Mouse (Mus musculus) CH12.LX (cell line): Measurements from ENCODE around the gene Tspan8. TPM values are rescaled to one million over a fixed set of nuclear protein-coding genes. Genes with fewer than 3 reads are reported as not detected.
A peak's percentile ranks its signal among the peaks of the same experiment; 100 is the strongest.

Experiments
- DNase-seq: peaks from one replicate; pipeline ENCODE4 v3.0.0-alpha.2; 2013; ENCODE audit errors: extremely low read depth
- H3K27ac ChIP-seq: 2 replicates; pipeline ENCODE4 v1.5.1; 2012; ENCODE audit warnings: low read depth, mild to moderate bottlenecking, control low read depth, moderate library complexity; ENCODE audit not compliant: insufficient read depth
- H3K27me3 ChIP-seq: replicated peaks from 2 replicates; pipeline ENCODE3; 2012; ENCODE audit warnings: inconsistent platforms
- H3K36me3 ChIP-seq, 2 experiments: replicated peaks in 1 of 2; 2 replicates each; pipeline versions ENCODE3 to v1.6.1; 2012; ENCODE audit warnings: inconsistent platforms in 1 of 2, low read length in 1 of 2, mild to moderate bottlenecking in 1 of 2, mixed read lengths in 1 of 2, moderate library complexity in 1 of 2; ENCODE audit not compliant: control insufficient read depth in 1 of 2, insufficient read depth in 1 of 2
- H3K4me1 ChIP-seq, 2 experiments: 2 replicates each; pipeline ENCODE4 v1.6.1; 2012; ENCODE audit warnings: inconsistent platforms in 1 of 2, moderate library complexity in 1 of 2; ENCODE audit not compliant: insufficient read depth in 2 of 2, control insufficient read depth in 1 of 2
- H3K4me2 ChIP-seq: 2 replicates; pipeline ENCODE4 v1.6.1; 2012; ENCODE audit warnings: low read depth, mild to moderate bottlenecking, control low read depth; ENCODE audit not compliant: poor library complexity, insufficient read depth, severe bottlenecking
- H3K4me3 ChIP-seq, 3 experiments: fragments of 150-350 bp in 1 of 3; sonication (generic) in 1 of 3; replicated peaks in 1 of 3; 2 replicates each; pipeline versions ENCODE3 to v1.5.1; 2011 to 2012; ENCODE audit warnings: low read depth in 2 of 3, low read length in 2 of 3, mild to moderate bottlenecking in 2 of 3, moderate library complexity in 2 of 3, control low read depth in 1 of 3, improper control_type of control experiment in 1 of 3, inconsistent platforms in 1 of 3, mixed read lengths in 1 of 3; ENCODE audit not compliant: poor library complexity in 1 of 3
- H3K79me2 ChIP-seq: replicated peaks from 2 replicates; pipeline ENCODE4 v1.6.1; 2012; ENCODE audit warnings: mild to moderate bottlenecking, moderate library complexity; ENCODE audit not compliant: control insufficient read depth, poor library complexity, insufficient read depth, severe bottlenecking; ENCODE audit errors: extremely low read depth
- H3K9ac ChIP-seq: 2 replicates; pipeline ENCODE4 v1.6.1; 2012; ENCODE audit warnings: low read depth, mild to moderate bottlenecking, control low read depth, moderate library complexity; ENCODE audit not compliant: insufficient read depth
- H3K9me3 ChIP-seq: replicated peaks from 2 replicates; pipeline ENCODE3; 2012; ENCODE audit warnings: low read length, inconsistent platforms, mixed read lengths
- BHLHE40 ChIP-seq: IDR thresholded peaks from 2 replicates; pipeline ENCODE4 v1.6.1; 2011; ENCODE audit warnings: mild to moderate bottlenecking, low read depth, low read length, improper control_type of control experiment
- CHD1 ChIP-seq: IDR thresholded peaks from 2 replicates; pipeline ENCODE4 v1.6.1; 2012; ENCODE audit warnings: low read depth, low read length, improper control_type of control experiment, inconsistent platforms
- CHD2 ChIP-seq: IDR thresholded peaks from 2 replicates; pipeline ENCODE4 v1.6.1; 2011; ENCODE audit warnings: low read length, improper control_type of control experiment
- CTCF ChIP-seq, 2 experiments: IDR thresholded peaks in 1 of 2; conservative IDR thresholded peaks in 1 of 2; 2 replicates each; pipeline ENCODE4 v1.5.1; 2011 to 2012; ENCODE audit warnings: low read depth in 2 of 2, low read length in 2 of 2, improper control_type of control experiment in 1 of 2, inconsistent platforms in 1 of 2, mild to moderate bottlenecking in 1 of 2, moderate library complexity in 1 of 2
- E2F4 ChIP-seq: IDR thresholded peaks from 2 replicates; pipeline ENCODE4 v1.6.1; 2011; ENCODE audit warnings: low read depth, low read length, improper control_type of control experiment; ENCODE audit not compliant: insufficient replicate concordance
- ETS1 ChIP-seq: conservative IDR thresholded peaks from 2 replicates; pipeline ENCODE4 v1.6.1; 2012; ENCODE audit warnings: low read depth, mild to moderate bottlenecking, inconsistent platforms, low read length, improper control_type of control experiment, moderate library complexity
- GABPA ChIP-seq: IDR thresholded peaks from 2 replicates; pipeline ENCODE4 v1.6.1; 2012; ENCODE audit warnings: low read depth, low read length, improper control_type of control experiment, inconsistent platforms; ENCODE audit not compliant: insufficient replicate concordance
- HCFC1 ChIP-seq: IDR thresholded peaks from 2 replicates; pipeline ENCODE4 v1.6.1; 2012; ENCODE audit warnings: low read depth, mild to moderate bottlenecking, inconsistent platforms, low read length, improper control_type of control experiment
- IRF4 ChIP-seq: IDR thresholded peaks from 2 replicates; pipeline ENCODE4 v1.6.1; 2014; ENCODE audit warnings: low read depth, mild to moderate bottlenecking, inconsistent platforms, low read length, improper control_type of control experiment
- MAFK ChIP-seq: IDR thresholded peaks from 2 replicates; pipeline ENCODE4 v1.6.1; 2011; ENCODE audit warnings: low read length, improper control_type of control experiment; ENCODE audit not compliant: insufficient replicate concordance
- MAX ChIP-seq: IDR thresholded peaks from 2 replicates; pipeline ENCODE4 v1.6.1; 2011; ENCODE audit warnings: low read length, improper control_type of control experiment
- MEF2A ChIP-seq: IDR thresholded peaks from 2 replicates; pipeline ENCODE4 v1.6.1; 2014; ENCODE audit warnings: low read depth, mild to moderate bottlenecking, inconsistent platforms, low read length, improper control_type of control experiment, borderline replicate concordance
- NELFE ChIP-seq: IDR thresholded peaks from 2 replicates; pipeline ENCODE4 v1.6.1; 2011; ENCODE audit warnings: low read depth, low read length, improper control_type of control experiment
- POLR2A ChIP-seq: IDR thresholded peaks from 2 replicates; pipeline ENCODE4 v1.6.1; 2011; ENCODE audit warnings: low read depth, mild to moderate bottlenecking, improper control_type of control experiment, low read length
- RAD21 ChIP-seq: IDR thresholded peaks from 2 replicates; pipeline ENCODE4 v1.6.1; 2011; ENCODE audit warnings: low read depth, mild to moderate bottlenecking, low read length, improper control_type of control experiment, moderate library complexity
- RCOR1 ChIP-seq: conservative IDR thresholded peaks from 2 replicates; pipeline ENCODE4 v1.6.1; 2012; ENCODE audit warnings: low read depth, mild to moderate bottlenecking, inconsistent platforms, low read length, improper control_type of control experiment
- SMC3 ChIP-seq: IDR thresholded peaks from 2 replicates; pipeline ENCODE4 v1.6.1; 2011; ENCODE audit warnings: low read depth, low read length, improper control_type of control experiment
- TCF12 ChIP-seq: IDR thresholded peaks from 2 replicates; pipeline ENCODE4 v1.6.1; 2014; ENCODE audit warnings: low read depth, mild to moderate bottlenecking, inconsistent platforms, low read length, improper control_type of control experiment
- UBTF ChIP-seq: IDR thresholded peaks from 2 replicates; pipeline ENCODE4 v1.6.1; 2012; ENCODE audit warnings: low read depth, mild to moderate bottlenecking, inconsistent platforms, low read length, improper control_type of control experiment, moderate library complexity
- USF1 ChIP-seq: IDR thresholded peaks from 2 replicates; pipeline ENCODE4 v1.6.1; 2014; ENCODE audit warnings: low read depth, mild to moderate bottlenecking, inconsistent platforms, low read length, improper control_type of control experiment
- ZC3H11A ChIP-seq: IDR thresholded peaks from 2 replicates; pipeline ENCODE4 v1.6.1; 2012; ENCODE audit warnings: low read depth, mild to moderate bottlenecking, inconsistent platforms, low read length, improper control_type of control experiment
- ZKSCAN1 ChIP-seq: IDR thresholded peaks from 2 replicates; pipeline ENCODE4 v1.6.1; 2012; ENCODE audit warnings: low read depth, inconsistent platforms, low read length, improper control_type of control experiment, borderline replicate concordance
- dilution Hi-C: fragments of 300-500 bp; cut with MboI; formaldehyde crosslinking; loops from 2 replicates; pipeline ENCODE4 v1.14.3; 2020; ENCODE audit warnings: low sequenced_read_pairs; ENCODE audit not compliant: extremely low pct_unique_long_range_greater_than_20kb, extremely low pct_ligation_motif_present
- in situ Hi-C: fragments of 300-500 bp; cut with MboI; formaldehyde crosslinking; loops from 3 replicates; pipeline ENCODE4 v1.14.3; 2019; ENCODE audit warnings: low sequenced_read_pairs, low pct_ligation_motif_present, low pct_unique_long_range_greater_than_20kb, mixed read lengths
- polyA plus RNA-seq: library from polyadenylated mRNA; unstranded; fragments of >175 nt; gene quantifications from 2 replicates; pipeline ENCODE4 v1.2.1, GENCODE M21; 2012; ENCODE audit warnings: low read depth; ENCODE audit not compliant: insufficient read length
- total RNA-seq, 2 experiments: library from RNA; depleted of rRNA; stranded (reverse); fragments of 300-350 nt in 1 of 2; fragments of >200 nt in 1 of 2; gene quantifications; 2 replicates each; pipeline ENCODE4 v1.2.3; 2012 to 2014

Tspan8 gene
- total and polyA plus RNA-seq, 3 experiments, result 0.67 TPM; not detected in 2

DNA sequence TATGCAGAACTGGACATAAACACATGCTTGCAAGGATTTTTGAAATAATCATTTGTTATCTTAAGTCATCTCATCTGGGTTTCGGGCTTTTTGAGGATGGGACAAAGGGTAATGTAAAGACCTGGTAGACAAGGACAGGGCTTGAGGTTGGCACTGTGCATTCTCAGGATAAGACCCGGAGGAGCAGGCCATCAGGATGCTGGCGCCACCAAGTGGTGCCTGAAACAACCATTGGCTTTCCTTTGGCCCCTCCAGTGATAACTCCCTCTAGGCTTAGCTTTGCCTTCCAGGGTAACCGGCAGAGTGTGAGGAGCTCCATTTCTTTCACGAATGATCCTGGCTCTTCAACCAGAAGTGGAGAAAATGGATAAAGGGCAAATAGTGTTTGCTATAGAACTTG lies 38.0 kb upstream of the Tspan8 start:
- Histone ChIP-seq H3K36me3 (no peaks in the 10 kb centered on the region), H3K27ac (no peak overlapping the region), H3K9ac (no peak overlapping the region), H3K4me1 (peaks cover 3 to 7% of the 10 kb centered on the region in 2 experiments; a peak in 3 of 4 replicates), H3K27me3 (no peaks in the 10 kb centered on the region), H3K4me3 (no peak overlapping the region), H3K4me2 (no peak overlapping the region), H3K9me3 (no peaks in the 10 kb centered on the region), H3K79me2 (no peaks in the 10 kb centered on the region)
- dilution Hi-C loops, result no loop called here
- TF ChIP-seq USF1 (no peak), SMC3 (peak; percentile 53), RAD21 (peak; percentile 61), GABPA (no peak), RCOR1 (no peak), MEF2A (no peak), CTCF (conservative IDR thresholded peaks at IDR 0.05 in 1 of 2, IDR thresholded peaks at IDR 0.05 in 1 of 2; ENCODE audit: low read depth in 2 of 2, low read length in 2 of 2) (peak in 1 of 2 experiments; percentile 59; a peak in 2 of 4 replicates), NELFE (no peak), HCFC1 (no peak), MAFK (no peak)
- in situ Hi-C loops, result no loop called here
- DNase-seq, result peak; percentile 18

DNA sequence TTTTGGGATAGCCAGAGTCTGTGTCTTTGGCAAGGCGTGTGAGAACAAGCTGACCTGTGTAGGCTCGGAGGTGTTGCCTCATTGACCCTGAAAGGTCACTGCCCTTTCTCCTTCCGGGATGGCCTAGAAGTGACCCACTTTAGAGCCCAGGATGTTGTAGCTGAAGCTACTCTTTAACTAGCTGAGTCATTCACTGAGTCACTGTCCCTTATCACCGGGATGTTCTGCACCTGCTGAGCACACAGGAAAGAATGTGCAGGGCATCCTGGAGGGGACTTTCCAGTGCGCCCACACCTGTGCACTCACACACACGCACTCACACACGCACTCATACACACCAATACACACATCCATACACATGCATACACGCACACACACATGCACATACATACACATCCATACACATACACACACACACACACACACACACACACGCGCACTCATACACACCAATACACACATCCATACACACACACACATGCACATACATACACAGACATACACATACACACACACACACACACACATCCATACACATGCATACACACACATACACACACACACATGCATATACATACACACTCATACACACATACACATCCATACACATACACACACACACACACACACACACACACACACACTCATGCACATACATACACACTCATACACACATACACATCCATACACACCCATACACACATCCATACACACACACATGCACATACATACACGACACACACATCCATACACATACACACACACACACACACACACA lies 36.2 kb upstream of the Tspan8 start:
- in situ Hi-C loops, result no loop called here
- DNase-seq, result no peak
- no peaks in the 10 kb centered on the region for H3K36me3 ChIP-seq
- no peak overlapping the region for H3K4me3 ChIP-seq
- no peaks in the 10 kb centered on the region for H3K9me3 ChIP-seq
- no peak overlapping the region for H3K4me2 ChIP-seq
- dilution Hi-C loops, result no loop called here
- H3K27ac ChIP-seq, result no peak overlapping the region
- no peaks in the 10 kb centered on the region for H3K79me2 ChIP-seq
- no peaks in the 10 kb centered on the region for H3K27me3 ChIP-seq
- H3K9ac ChIP-seq, result no peak overlapping the region
- peaks cover 3 to 7% of the 10 kb centered on the region in 2 experiments; a peak in 3 of 4 replicates for H3K4me1 ChIP-seq
- no peak for TF ChIP-seq BHLHE40
- no peak for TF ChIP-seq UBTF
- no peak for TF ChIP-seq CHD2
- no peak for TF ChIP-seq CHD1
- TF ChIP-seq E2F4, result no peak
- TF ChIP-seq IRF4, result no peak
- TF ChIP-seq CTCF (conservative IDR thresholded peaks at IDR 0.05 in 1 of 2, IDR thresholded peaks at IDR 0.05 in 1 of 2; ENCODE audit: low read depth in 2 of 2, low read length in 2 of 2), result no peak
- TF ChIP-seq USF1, result no peak
- no peak for TF ChIP-seq TCF12
- no peak for TF ChIP-seq POLR2A
- TF ChIP-seq MEF2A, result no peak
- TF ChIP-seq ZC3H11A, result no peak
- no peak for TF ChIP-seq ZKSCAN1
- no peak for TF ChIP-seq MAX
- TF ChIP-seq ETS1, result no peak
